Mouse (Mus musculus) retina, embryonic 14.5 days (tissue): ENCODE data around the gene Tnip3.

Experiments
- DNase-seq: peaks from one replicate; pipeline ENCODE4 v3.0.0-alpha.2; 2015; ENCODE audit warnings: low spot score

The Tnip3 gene

GRCm38 (mm10) chr6:65647731-65648130 is 122.6 kb downstream of the Tnip3 start:
- DNase-seq: no peak

DNA sequence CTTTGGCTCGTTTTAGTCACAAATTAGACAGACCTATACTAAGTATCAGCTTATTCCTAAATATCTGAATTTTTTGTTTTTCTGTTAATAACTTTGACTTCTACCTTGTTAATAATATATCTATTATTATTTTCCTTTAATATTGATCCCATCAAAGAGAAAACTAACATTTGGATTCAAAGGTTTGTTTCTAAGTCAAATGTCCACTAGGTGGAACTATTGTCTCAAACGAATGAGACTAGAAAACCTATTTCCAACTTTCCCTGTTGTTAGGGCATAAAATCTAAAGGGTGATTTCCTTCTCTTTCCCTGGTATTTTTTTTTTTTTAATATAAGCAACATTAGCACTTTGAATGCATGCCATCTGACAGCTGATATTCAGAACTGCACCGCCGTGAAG is 126.3 kb downstream of the Tnip3 start:
- peak; percentile 80 for DNase-seq

- no peak for DNase-seq
These were observed 136.2 kb downstream of the Tnip3 start for GRCm38 (mm10) chr6:65661272-65661671.

DNA sequence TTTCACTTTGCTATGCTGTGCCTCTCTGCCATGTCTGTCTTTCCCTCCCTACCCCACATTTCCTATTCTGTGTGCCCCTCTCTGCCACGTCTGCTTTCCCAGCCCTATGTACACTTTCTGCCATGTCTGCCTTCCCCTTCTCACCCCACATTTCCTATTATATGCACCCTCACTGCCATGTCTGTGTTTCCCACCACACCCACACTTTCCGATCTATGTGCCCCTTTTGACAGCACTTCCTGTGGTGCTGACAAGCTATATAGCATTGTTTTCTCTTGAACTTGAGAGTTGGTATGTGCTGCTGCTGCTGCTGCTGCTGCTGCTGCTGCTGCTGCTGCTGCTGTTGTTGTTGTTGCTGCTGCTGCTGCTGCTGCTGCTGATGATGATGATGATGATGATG is 136.9 kb downstream of the Tnip3 start:
- no peak for DNase-seq

DNA sequence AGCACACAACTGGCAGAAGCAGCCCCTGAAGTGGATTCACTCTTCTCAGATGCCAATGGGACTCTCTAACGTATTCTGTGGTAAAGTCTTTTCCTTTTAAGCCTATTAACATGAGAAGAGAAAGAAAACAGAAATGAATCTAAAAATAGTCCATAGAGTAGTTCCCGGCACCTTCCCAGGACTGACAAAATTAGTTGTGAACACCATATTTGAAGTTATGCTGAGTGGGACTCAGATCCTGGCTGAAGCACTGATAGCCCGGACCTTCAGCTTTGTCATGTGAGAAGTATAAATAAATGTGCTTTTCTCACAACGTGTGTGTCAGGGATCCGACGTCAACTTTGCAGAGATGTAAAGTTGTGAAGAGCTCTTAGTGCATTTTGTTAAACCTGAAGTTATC is 138.9 kb downstream of the Tnip3 start:
- no peak for DNase-seq

DNA sequence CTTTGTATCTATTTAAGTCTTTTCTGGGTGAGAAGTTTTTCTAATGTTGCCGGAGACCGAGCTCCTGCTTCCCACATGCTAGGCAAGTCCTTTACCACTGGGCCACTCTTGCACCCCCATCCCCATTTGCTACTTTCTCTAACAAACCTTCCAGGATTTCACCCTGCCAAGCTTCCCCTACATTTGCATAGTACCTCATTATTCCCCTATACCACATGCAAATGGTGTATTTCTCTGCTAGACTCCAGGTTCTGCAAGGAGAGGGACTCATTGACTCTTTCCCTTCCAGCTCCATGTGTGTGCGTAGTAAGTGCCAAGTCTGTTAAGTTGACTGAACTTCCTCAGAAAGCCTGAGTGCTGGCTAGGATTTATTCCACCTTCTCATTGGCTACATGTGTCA is 141.2 kb downstream of the Tnip3 start:
- no peak for DNase-seq

DNA sequence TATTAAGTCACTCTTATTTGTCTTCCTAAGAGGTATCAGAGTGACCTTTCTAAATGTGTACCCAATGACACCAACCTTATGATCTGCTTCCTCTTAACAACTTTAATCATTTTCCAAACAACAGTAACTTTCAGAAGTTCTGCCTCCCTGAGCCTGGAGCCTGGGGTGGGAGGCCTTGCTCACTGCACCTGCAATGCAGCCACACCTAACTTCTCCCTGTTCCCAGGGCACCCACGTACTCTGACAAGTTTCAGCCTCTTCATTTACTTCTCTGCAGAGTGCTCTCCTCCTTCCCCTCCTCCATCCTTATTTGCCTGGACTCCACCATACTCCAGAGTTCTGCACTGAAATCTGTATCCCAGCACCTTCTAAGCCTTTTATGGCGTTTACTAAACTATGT is 144.9 kb downstream of the Tnip3 start:
- DNase-seq: no peak

- peak; percentile 58 for DNase-seq
These were observed 145.9 kb downstream of the Tnip3 start for GRCm38 (mm10) chr6:65670981-65671411.

DNA sequence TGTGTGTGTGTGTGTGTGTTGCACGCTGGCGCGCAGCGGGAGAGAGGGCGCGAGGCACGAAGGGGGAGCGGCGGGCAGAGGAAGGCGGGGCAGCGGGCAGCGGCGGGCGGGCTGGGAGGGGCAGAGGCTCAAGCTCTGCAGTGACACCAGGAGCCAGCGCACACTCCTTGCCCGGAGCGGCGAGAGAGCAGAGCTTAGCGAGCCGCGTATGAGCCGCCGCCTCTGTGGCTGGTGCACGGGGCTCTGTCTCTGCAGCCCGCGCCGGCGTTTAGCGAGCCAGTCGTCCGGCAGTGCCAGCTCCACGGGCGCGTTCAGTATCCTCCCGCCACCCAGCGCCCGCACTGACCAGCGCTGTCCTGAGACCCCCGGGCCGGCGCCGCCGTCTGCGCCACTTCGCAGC is 146.3 kb downstream of the Tnip3 start, which contains the start of gene Ndnf:
TSS of gene Ndnf (plus strand) at position 140 of the 400 bp plus-strand sequence.
- DNase-seq: peak; percentile 85

DNA sequence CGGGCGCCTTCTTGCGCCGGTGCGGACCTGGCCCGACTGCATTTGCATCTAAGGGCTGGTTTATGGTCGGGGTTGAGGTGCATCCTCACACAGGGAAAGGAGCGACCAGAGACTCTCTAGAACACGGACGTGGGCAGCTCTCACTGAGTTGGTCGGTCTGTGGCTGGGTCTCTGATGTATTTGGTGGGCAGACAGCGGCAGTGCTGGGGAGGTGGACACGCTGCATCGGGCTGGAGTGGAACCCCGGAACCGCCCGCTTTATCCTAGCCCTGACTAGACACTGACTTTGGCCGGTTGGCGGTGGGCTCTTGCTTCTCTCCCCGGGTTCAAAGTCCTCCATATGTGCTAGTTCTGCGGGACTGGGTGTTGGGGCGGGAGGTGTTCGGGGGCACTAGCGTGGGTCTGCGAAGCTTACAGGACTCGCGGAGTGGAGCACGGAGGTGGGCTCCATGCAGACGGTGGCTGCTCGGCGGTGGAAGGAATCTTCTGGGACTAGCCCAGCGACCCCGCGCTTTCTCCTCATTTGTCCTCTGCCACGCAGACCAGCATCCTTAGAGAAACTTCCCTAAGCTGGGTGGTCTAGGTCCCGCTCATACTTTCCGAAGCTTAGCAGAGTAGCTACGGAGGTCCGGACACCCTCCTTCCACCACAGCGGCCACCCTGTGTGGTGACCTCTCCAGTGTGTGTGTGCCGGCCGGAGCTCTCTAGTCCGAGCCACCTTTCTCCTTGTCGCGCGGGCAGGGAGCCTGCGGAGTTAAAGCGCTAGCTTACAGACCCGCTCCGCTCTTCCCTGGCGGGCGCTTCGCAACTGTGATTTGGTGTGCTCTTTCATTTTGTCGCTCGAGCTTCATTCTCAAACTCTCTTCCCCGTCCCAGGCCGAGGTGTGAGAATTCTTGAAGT is 147.3 kb downstream of the Tnip3 start:
- peak; percentile 66 for DNase-seq
